Mouse (Mus musculus) bone marrow macrophage, adult 2 months (primary cell): ENCODE data around the gene Ccdc174.

ENCODE experiments used
- CTCF ChIP-seq: IDR thresholded peaks from 2 replicates; pipeline ENCODE4 v1.5.1; 2012; ENCODE audit warnings: low read depth, mild to moderate bottlenecking, low read length, moderate library complexity
- POLR2A ChIP-seq: IDR thresholded peaks from 2 replicates; pipeline ENCODE4 v1.6.1; 2012; ENCODE audit warnings: mild to moderate bottlenecking, low read depth, low read length, borderline replicate concordance

GRCm38 (mm10) chr6:91839010-91839871 lies 38.6 kb upstream of the Ccdc174 start:
- TF ChIP-seq POLR2A (no peak), CTCF (no peak)
